Mouse (Mus musculus) cerebellum, adult 18-20 months (tissue): ENCODE data around the gene Acp5.

Source experiments
- DNase-seq, 2 experiments: peaks; one replicate each; pipeline ENCODE4 v3.0.0; 2021

Gene Acp5

DNA sequence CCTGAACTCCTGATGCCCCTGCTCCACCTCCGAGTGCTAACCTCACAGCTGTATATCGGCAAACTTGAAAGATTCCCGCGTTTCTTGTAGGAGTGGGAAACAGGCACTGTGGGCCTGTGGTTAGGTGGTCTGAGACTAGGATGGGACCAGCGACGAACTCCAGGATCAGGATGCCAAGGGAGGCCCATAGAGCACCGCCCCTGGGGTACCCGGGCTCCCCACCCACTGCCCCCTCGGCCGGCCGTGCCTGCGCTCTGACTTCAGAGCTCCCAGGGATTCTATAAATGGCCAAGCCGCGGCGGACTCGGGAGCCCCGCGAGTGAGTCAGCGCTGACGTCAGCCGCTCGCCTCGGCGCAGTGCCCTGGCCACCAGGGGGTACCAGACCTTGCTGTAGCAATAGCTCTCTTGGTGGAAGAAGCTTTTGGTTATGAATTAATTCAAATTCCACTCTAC, 39.6 kb downstream of the Acp5 start:
- DNase-seq = peak; percentile 90 to 92

DNA sequence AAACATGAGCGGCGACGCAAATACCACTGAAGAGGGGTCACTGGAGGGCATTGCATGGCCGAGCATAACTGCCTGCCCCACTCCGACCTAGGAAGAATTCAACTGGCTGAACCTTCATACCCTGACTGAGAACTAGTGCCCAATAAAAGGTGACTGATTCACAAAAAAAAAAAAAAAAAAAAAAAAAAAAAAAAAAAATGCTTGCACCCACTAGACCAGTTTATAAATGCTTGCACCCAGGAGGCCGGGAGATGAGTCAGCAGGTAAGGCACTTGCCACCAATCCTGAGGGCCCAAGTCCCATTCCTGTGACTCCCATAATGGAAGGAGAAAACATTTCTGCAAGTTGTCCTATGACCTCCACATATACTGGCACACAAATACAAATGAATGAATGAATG, 42.8 kb downstream of the Acp5 start:
- DNase-seq = no peak

DNA sequence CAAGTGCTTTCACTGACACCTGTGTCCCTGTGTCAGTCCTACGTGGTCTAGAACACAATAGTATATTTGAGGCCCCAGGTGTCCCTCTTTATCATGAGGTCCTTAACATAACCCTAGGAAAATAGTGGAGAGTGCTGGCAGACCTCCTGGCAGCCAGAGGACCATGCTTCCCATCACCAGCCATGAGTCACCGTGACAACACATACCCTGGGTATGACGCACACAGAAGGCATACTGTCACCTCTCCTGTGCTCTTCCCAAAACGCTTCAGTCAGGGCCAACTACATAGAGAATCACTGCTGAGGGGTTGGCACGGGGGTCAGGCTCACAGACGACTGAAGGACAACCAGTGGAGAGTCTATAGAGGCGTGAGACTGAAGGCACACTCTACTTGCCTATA, 45.5 kb downstream of the Acp5 start:
- no peak for DNase-seq

DNA sequence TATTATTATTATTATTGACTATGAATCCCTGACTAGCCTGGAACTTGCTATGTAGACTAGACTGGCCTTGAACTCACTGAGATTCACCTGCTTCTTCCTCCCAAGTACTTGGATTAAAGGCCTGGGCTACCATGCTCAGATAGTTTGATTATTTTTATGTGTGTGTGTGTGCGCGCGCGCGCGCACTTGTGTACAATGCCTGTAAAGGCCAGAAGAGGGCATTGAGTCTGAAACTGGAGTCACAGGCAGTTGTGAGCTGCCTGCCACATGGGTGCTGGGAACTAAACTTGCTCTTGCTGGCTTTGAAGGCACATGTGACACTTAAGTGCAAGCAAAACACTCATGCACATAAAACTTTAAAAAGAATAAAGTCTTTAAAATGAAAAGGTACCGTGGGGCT, 46.2 kb downstream of the Acp5 start:
- DNase-seq = no peak

DNA sequence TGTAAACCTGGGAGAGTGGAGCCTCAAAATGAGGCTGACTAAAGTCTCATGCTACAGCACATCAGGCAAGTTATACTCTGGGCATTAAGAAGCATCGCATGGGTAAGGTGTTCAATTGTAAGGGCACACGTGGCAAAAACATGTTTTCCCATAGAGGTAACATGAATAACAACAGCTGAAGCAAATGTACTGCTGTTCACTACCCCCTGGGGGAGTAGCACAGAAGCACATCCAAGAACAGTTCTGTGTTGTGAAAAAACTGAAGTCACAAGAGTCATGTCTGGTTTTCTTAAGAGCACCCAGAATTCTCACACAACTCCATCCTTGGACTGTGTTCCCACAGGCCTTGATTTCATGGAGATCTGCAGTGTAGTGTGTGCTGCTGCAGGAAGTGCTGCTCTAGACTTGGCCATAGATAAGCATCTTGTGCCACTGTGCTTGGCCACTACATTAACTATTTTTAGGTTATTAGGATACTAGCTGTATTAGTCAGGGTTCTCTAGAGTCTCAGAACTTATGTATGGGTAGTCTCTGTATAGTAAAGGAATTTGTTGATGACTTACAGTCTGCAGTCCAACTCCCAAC, 48.4 kb downstream of the Acp5 start:
- DNase-seq = no peak

DNA sequence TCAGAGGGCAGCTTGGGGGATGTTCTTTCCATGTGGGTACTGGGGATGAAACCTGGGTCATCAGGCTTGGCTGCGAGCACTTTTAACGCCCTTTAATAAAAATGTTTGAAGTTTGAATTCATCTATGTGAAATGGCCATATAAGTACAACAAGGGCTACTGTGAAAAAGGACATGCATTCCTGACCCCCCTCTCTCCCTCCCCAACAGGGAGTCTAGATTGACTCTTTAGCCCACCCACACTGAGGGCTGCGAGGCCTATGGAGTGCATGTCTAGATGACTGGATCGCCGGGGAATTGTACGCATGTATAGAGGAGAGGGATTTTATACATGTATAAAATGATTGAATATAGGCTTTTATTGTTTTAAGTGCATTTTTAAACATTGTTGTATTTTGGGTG, 49.5 kb downstream of the Acp5 start:
- no peak for DNase-seq

DNA sequence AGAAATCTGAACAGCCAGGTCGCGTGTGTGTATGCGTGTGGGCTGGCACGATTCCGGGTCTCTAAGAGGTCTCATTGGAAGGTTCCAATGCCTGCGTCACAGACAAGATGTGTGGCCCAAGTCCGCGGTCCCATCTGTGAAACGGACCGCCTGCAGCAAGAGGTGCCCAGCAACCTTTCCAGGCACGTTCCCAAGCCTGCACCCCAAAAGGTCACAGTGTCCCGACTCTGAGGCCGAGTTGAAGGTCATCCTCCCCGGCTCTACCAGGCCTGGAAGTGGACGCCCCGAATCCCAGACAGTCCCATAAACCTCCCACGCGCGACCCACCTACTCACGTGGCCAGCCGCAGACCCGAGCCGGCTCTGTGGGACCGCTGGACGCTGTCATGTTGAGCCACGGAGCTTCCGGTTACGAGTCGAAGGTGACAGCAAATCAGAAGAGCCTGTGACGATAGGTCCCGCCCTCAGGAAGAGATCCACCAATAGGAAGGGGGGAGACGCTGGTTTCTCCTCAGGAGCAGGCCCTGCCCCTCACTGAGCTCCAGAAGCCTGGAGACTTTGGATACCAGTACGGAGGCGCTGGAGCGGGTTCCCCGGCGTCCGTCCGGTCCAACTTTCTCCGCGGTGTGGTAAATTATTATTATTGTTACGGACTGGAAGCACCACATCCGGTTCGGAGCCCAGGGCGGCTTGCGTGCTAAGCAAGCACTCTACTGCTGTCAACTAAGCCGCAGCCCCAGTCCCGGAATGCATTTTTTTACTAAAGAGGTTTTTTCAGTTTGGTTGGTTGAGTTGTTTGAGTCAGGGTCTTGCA, 50.3 kb downstream of the Acp5 start, which contains the start of gene Ecsit:
Ecsit (minus strand) TSS at position 417 of the 813 bp plus-strand sequence.
- DNase-seq = peak; percentile 93 to 97

DNA sequence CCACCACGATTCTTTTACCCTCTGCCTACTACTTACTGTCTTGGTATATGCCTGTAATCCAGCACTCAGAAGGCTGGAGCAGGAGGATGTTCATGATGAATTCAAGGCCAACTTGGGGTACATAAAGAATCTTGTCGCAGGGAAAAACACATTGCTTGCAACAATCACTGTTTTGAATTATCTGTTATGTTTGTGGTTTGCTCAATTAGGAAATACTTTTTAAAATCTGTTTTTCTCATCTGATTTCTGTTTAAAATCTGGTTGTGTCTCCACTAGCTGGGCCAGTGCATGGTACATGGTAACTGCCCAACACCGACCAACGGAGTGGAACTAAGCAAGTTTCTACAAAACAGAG, 50.9 kb downstream of the Acp5 start:
- DNase-seq = no peak
